Comparison of ENCODE assay signal across 13 mouse cellular contexts in the genomic region with DNA sequence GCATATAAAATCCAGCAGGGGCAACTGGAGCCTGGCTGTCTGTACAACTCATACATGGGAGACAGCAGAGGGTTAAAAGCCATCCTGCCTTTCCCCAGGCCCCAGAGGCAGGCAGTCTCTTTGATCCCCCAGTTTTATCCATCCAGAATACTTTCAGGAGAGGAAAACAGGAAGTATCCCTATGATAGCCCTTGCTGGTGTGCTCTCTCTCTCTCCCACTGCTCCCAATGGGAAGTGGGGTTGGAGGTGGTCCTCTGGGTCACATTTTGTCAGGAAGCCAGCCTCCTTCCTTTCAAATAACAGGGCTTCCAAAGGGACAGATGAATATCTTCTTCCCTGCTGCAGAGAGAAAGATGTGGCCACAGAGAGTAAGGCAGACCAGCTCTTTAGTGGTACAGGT. TPM values are rescaled to one million over a fixed set of nuclear protein-coding genes. Genes with fewer than 3 reads are reported as not detected.
DNase-seq lines count a peak whose midpoint lies in the region; ATAC-seq and TF ChIP-seq lines count a peak whose summit lies in the region.
"Had no signal": no experiment of that assay in that cellular context is flagged by ENCODE, and none has a peak within 500 bp of the region (broad histone marks: within the 10 kb centered on the region; RNA-seq: fewer than 3 reads in every experiment).

No protein-coding gene starts in this region.

- H3K4me3 ChIP-seq in heart, postnatal 0 days (ENCODE audit: low read depth, low read length) = no peak overlapping the region
- no peak overlapping the region for H3K4me3 ChIP-seq in MEL (ENCODE audit: control insufficient read depth in 1 of 2, insufficient read depth in 1 of 2, low read depth in 2 of 2, low read length in 2 of 2)
- no peak overlapping the region for H3K4me3 ChIP-seq in embryonic facial prominence, embryonic 10.5 days
- H3K4me3 ChIP-seq in liver, embryonic 15.5 days (replicated peaks) = no peak overlapping the region
- H3K4me3 ChIP-seq: left cerebral cortex, adult 2 months; limb, embryonic 12.5 days had no signal

- peaks cover 35% of the 10 kb centered on the region for H3K4me1 ChIP-seq in heart, postnatal 0 days (ENCODE audit: control insufficient read depth, insufficient read depth)
- H3K4me1 ChIP-seq in MEL (ENCODE audit: control insufficient read depth in 1 of 2, insufficient read depth in 2 of 2, low read length in 2 of 2) = peaks cover 20 to 69% of the 10 kb centered on the region in 2 experiments
- H3K4me1 ChIP-seq in embryonic facial prominence, embryonic 10.5 days = peaks cover 69% of the 10 kb centered on the region
- H3K4me1 ChIP-seq in liver, embryonic 15.5 days (replicated peaks) = peaks cover 100% of the 10 kb centered on the region

- no peak overlapping the region for H3K4me2 ChIP-seq in heart, postnatal 0 days (ENCODE audit: low read depth, low read length)
- H3K4me2 ChIP-seq in liver, embryonic 15.5 days = peak overlapping the region; percentile 82
- H3K4me2 ChIP-seq: limb, embryonic 12.5 days had no signal

- no peak for TF ChIP-seq CTCF in heart, postnatal 0 days (IDR thresholded peaks at IDR 0.05; ENCODE audit: low read depth)
- TF ChIP-seq CTCF in MEL (IDR thresholded peaks at IDR 0.05 in 2 of 3, conservative IDR thresholded peaks at IDR 0.05 in 1 of 3; ENCODE audit: control insufficient read depth in 1 of 3, insufficient read depth in 1 of 3, low read depth in 2 of 3, low read length in 3 of 3, poor library complexity in 1 of 3, severe bottlenecking in 1 of 3) = no peak

- TF ChIP-seq RAD21 in MEL (IDR thresholded peaks at IDR 0.05; ENCODE audit: low read depth, low read length) = no peak

- H3K9me3 ChIP-seq in heart, postnatal 0 days (replicated peaks; ENCODE audit: control insufficient read depth, low read length) = no peaks in the 10 kb centered on the region
- no peaks in the 10 kb centered on the region for H3K9me3 ChIP-seq in MEL (replicated peaks; ENCODE audit: insufficient read depth, low read length)
- H3K9me3 ChIP-seq in embryonic facial prominence, embryonic 10.5 days = no peaks in the 10 kb centered on the region
- H3K9me3 ChIP-seq in liver, embryonic 15.5 days (replicated peaks) = no peaks in the 10 kb centered on the region
- H3K9me3 ChIP-seq: limb, embryonic 12.5 days had no signal

- TF ChIP-seq POLR2A in MEL (IDR thresholded peaks at IDR 0.05; ENCODE audit: control insufficient read depth in 1 of 2, insufficient read depth in 1 of 2, low read depth in 1 of 2, low read length in 2 of 2, poor library complexity in 1 of 2) = no peak

- H3K27ac ChIP-seq in heart, postnatal 0 days (ENCODE audit: low read depth) = peak overlapping the region; percentile 80
- 0 out of 2 replicates have a peak overlapping the region, but pooled peaks have one; percentile 43 for H3K27ac ChIP-seq in MEL (ENCODE audit: control insufficient read depth, low read depth, low read length)
- H3K27ac ChIP-seq in embryonic facial prominence, embryonic 10.5 days (replicated peaks) = peak overlapping the region; percentile 67
- peak overlapping the region; percentile 97 for H3K27ac ChIP-seq in liver, embryonic 15.5 days (replicated peaks)
- H3K27ac ChIP-seq: left cerebral cortex, adult 2 months; limb, embryonic 12.5 days had no signal

- no peak for TF ChIP-seq EP300 in heart, postnatal 0 days (IDR thresholded peaks at IDR 0.05; ENCODE audit: low read depth)
- TF ChIP-seq EP300 in MEL (IDR thresholded peaks at IDR 0.05; ENCODE audit: low read depth in 1 of 2, low read length in 2 of 2) = no peak

- H3K9ac ChIP-seq in heart, postnatal 0 days (replicated peaks; ENCODE audit: low read depth, low read length) = no peak overlapping the region
- no peak overlapping the region for H3K9ac ChIP-seq in MEL (ENCODE audit: control insufficient read depth, low read depth, low read length, poor library complexity, severe bottlenecking)
- peak overlapping the region; percentile 53 for H3K9ac ChIP-seq in liver, embryonic 15.5 days
- H3K9ac ChIP-seq: limb, embryonic 12.5 days had no signal

- no peaks in the 10 kb centered on the region for H3K36me3 ChIP-seq in heart, postnatal 0 days (replicated peaks; ENCODE audit: control insufficient read depth, insufficient read depth, low read length)
- peaks cover 0 to 55% of the 10 kb centered on the region in 2 experiments; a peak in 2 of 4 replicates for H3K36me3 ChIP-seq in MEL (ENCODE audit: control insufficient read depth in 1 of 2, insufficient read depth in 2 of 2, low read length in 2 of 2)
- H3K36me3 ChIP-seq in embryonic facial prominence, embryonic 10.5 days (replicated peaks) = no peaks in the 10 kb centered on the region
- H3K36me3 ChIP-seq in liver, embryonic 15.5 days (replicated peaks) = no peaks in the 10 kb centered on the region
- H3K36me3 ChIP-seq: limb, embryonic 12.5 days had no signal

- no peak for ATAC-seq in heart, postnatal 0 days (ENCODE audit: insufficient read depth, low read depth)
- ATAC-seq in liver, embryonic 15.5 days (ENCODE audit: insufficient read depth) = no peak
- ATAC-seq in frontal cortex, adult (ENCODE audit: low TSS enrichment) = no peak
- ATAC-seq: forebrain, embryonic 16.5 days had no signal

- no peaks in the 10 kb centered on the region for H3K79me2 ChIP-seq in MEL (ENCODE audit: control insufficient read depth, insufficient read depth, low read length, poor library complexity)

- no peak for DNase-seq in heart, postnatal 0 days (ENCODE audit: low spot score)
- DNase-seq in heart, adult 9 months (ENCODE audit: low spot score in 2 of 2) = no peak
- DNase-seq in MEL (ENCODE audit: low read depth, low spot score) = no peak
- no peak for DNase-seq in embryonic facial prominence, embryonic 10.5 days (ENCODE audit: low spot score)
- DNase-seq in retina, embryonic 14.5 days (ENCODE audit: low spot score) = no peak
- DNase-seq: cerebellum, adult 2 months; heart, postnatal 14 days; right cerebral cortex, postnatal 14 days had no signal

- H3K27me3 ChIP-seq in heart, postnatal 0 days (ENCODE audit: control insufficient read depth, insufficient read depth, low read length) = no peaks in the 10 kb centered on the region
- no peaks in the 10 kb centered on the region for H3K27me3 ChIP-seq in MEL (ENCODE audit: control insufficient read depth in 1 of 2, insufficient read depth in 2 of 2, low read length in 2 of 2)
- H3K27me3 ChIP-seq in embryonic facial prominence, embryonic 10.5 days (replicated peaks; ENCODE audit: low read depth, poor library complexity, severe bottlenecking) = 0 out of 2 replicates have a peak, but pooled peaks cover 6% of the 10 kb centered on the region
- H3K27me3 ChIP-seq in liver, embryonic 15.5 days = no peaks in the 10 kb centered on the region
- H3K27me3 ChIP-seq: limb, embryonic 12.5 days had no signal

TF ChIP-seq in MEL, 35 proteins besides CTCF, POLR2A, EP300 and RAD21:
- TF ChIP-seq MEF2A (IDR thresholded peaks at IDR 0.05; ENCODE audit: extremely low read depth, insufficient replicate concordance, low read depth, low read length, poor library complexity, severe bottlenecking) (no peak), ZC3H11A (IDR thresholded peaks at IDR 0.05; ENCODE audit: low read depth, low read length) (no peak), ZKSCAN1 (IDR thresholded peaks at IDR 0.05; ENCODE audit: low read depth, low read length) (no peak), MAFK (IDR thresholded peaks at IDR 0.05; ENCODE audit: borderline replicate concordance, low read depth, low read length) (no peak), ETS1 (IDR thresholded peaks at IDR 0.05; ENCODE audit: low read depth, low read length) (no peak), TAL1 (IDR thresholded peaks at IDR 0.05; ENCODE audit: low read length) (no peak), USF2 (IDR thresholded peaks at IDR 0.05; ENCODE audit: borderline replicate concordance in 1 of 2, insufficient read depth in 1 of 2, low read depth in 1 of 2, low read length in 2 of 2) (no peak), MAZ (IDR thresholded peaks at IDR 0.05; ENCODE audit: low read depth, low read length) (no peak), GABPA (IDR thresholded peaks at IDR 0.05; ENCODE audit: low read depth, low read length) (no peak), CHD1 (IDR thresholded peaks at IDR 0.05; ENCODE audit: low read depth, low read length) (no peak), ZMIZ1 (IDR thresholded peaks at IDR 0.05; ENCODE audit: low read depth, low read length) (no peak), HCFC1 (IDR thresholded peaks at IDR 0.05; ENCODE audit: low read depth, low read length) (no peak), MYB (IDR thresholded peaks at IDR 0.05; ENCODE audit: low read depth, low read length) (no peak), JUND (IDR thresholded peaks at IDR 0.05; ENCODE audit: low read depth, low read length) (no peak), GATA1 (IDR thresholded peaks at IDR 0.05; ENCODE audit: low read depth, low read length) (no peak), E2F4 (IDR thresholded peaks at IDR 0.05; ENCODE audit: borderline replicate concordance, low read depth, low read length) (no peak), BHLHE40 (IDR thresholded peaks at IDR 0.05; ENCODE audit: borderline replicate concordance, low read depth, low read length) (no peak), UBTF (IDR thresholded peaks at IDR 0.05; ENCODE audit: borderline replicate concordance, insufficient read depth, low read depth, low read length) (no peak), TCF12 (IDR thresholded peaks at IDR 0.05; ENCODE audit: low read depth, low read length) (no peak)
TF ChIP-seq in MEL: peak in this region for 0.

RNA-seq across cellular contexts. Expression of a gene that starts 50.1 kb away (rescaled TPM):
- 58.4 and 81.0 TPM in 2 replicates for total RNA-seq in heart, postnatal 0 days (2014; rRNA removed; ENCODE audit: low replicate concordance)
- 28.6 and 29.2 TPM in 2 replicates for polyA plus RNA-seq in heart, postnatal 0 days (2015; fragmentation: Nextera tagmentation; extraction: Ambion mirVana)
- 27.8 and 30.6 TPM in 2 replicates for total RNA-seq in MEL (2012; rRNA removed)
- polyA plus RNA-seq in MEL (2012; ENCODE audit: insufficient read depth in 1 of 2, insufficient read length in 2 of 2, low read depth in 1 of 2, low replicate concordance in 2 of 2, missing spikeins in 1 of 2) = 10 to 100 TPM in 1 of 2 experiments, not detected in 1; 52.1 TPM
- 31.6 and 33.2 TPM in 2 replicates for polyA plus RNA-seq in embryonic facial prominence, embryonic 10.5 days (2016; fragmentation: Nextera tagmentation; extraction: Ambion mirVana)
- 93.3 and 93.5 TPM in 2 replicates for polyA plus RNA-seq in liver, embryonic 15.5 days (2015; fragmentation: Nextera tagmentation; extraction: Ambion mirVana)

Comparison
In these comparisons a context has a peak if more than half of its experiments do, and no peak if none do; other contexts are left out.
1. H3K27ac ChIP-seq: peak in every context shown above with its lines; median percentile 97 in liver, embryonic 15.5 days; 80 in heart, postnatal 0 days; 67 in embryonic facial prominence, embryonic 10.5 days; 43 in MEL.